ENCODE assay signal across 8 mouse cellular contexts in genomic region chr7:126429503-126429898, GRCm38 (mm10). TPM values are rescaled to one million over a fixed set of nuclear protein-coding genes. Genes with fewer than 3 reads are reported as not detected.
DNase-seq lines count a peak whose midpoint lies in the region; ATAC-seq and TF ChIP-seq lines count a peak whose summit lies in the region.

No protein-coding gene starts in this region.

- H3K4me3 ChIP-seq in left cerebral cortex, adult 2 months, result peak overlapping the region; percentile 83
- peak overlapping the region; percentile 80 for H3K4me3 ChIP-seq in embryonic facial prominence, embryonic 15.5 days (replicated peaks)
- H3K4me3 ChIP-seq in limb, embryonic 11.5 days (ENCODE audit: low read depth, low read length), result peak overlapping the region; percentile 74
- H3K4me3 ChIP-seq in neural tube, embryonic 15.5 days (replicated peaks), result peak overlapping the region; percentile 79

- TF ChIP-seq CTCF in left cerebral cortex, adult 2 months (IDR thresholded peaks at IDR 0.05), result no peak

- intact Hi-C loops in left cerebral cortex, adult 2 months (cut with DNase I), result no loop called here

- H3K9me3 ChIP-seq in embryonic facial prominence, embryonic 15.5 days (replicated peaks), result no peaks in the 10 kb centered on the region
- no peaks in the 10 kb centered on the region for H3K9me3 ChIP-seq in limb, embryonic 11.5 days (ENCODE audit: control insufficient read depth, low read length)
- H3K9me3 ChIP-seq in neural tube, embryonic 15.5 days (replicated peaks), result no peaks in the 10 kb centered on the region

- H3K4me1 ChIP-seq in embryonic facial prominence, embryonic 15.5 days, result peaks cover 18% of the 10 kb centered on the region
- peaks cover 11% of the 10 kb centered on the region for H3K4me1 ChIP-seq in limb, embryonic 11.5 days (ENCODE audit: control insufficient read depth, insufficient read depth, low read length)
- peaks cover 25% of the 10 kb centered on the region for H3K4me1 ChIP-seq in neural tube, embryonic 15.5 days

- no peak for ATAC-seq in embryonic facial prominence, embryonic 15.5 days (ENCODE audit: insufficient number of reproducible peaks, low FRiP score, low TSS enrichment, low read depth)
- ATAC-seq in limb, embryonic 11.5 days (ENCODE audit: insufficient number of reproducible peaks, low FRiP score, low TSS enrichment, low read depth), result 0 out of 2 replicates have a peak, but pooled peaks have one; percentile 6
- peak; percentile 32 for ATAC-seq in neural tube, embryonic 15.5 days (ENCODE audit: low FRiP score)

- peak overlapping the region; percentile 85 for H3K4me2 ChIP-seq in embryonic facial prominence, embryonic 15.5 days (replicated peaks)
- H3K4me2 ChIP-seq in limb, embryonic 11.5 days (ENCODE audit: low read depth, severe bottlenecking), result peak overlapping the region; percentile 73
- H3K4me2 ChIP-seq in neural tube, embryonic 15.5 days, result peak overlapping the region; percentile 91

- 22% methylated on average over 15 of the region's 15 CpGs for WGBS in embryonic facial prominence, embryonic 15.5 days
- WGBS in limb, embryonic 11.5 days, result 29% methylated on average over 15 of the region's 15 CpGs
- 27% methylated on average over 15 of the region's 15 CpGs for WGBS in neural tube, embryonic 15.5 days

- H3K27me3 ChIP-seq in embryonic facial prominence, embryonic 15.5 days, result no peaks in the 10 kb centered on the region
- no peaks in the 10 kb centered on the region for H3K27me3 ChIP-seq in limb, embryonic 11.5 days (ENCODE audit: control insufficient read depth, insufficient read depth, low read length)
- no peaks in the 10 kb centered on the region for H3K27me3 ChIP-seq in neural tube, embryonic 15.5 days (replicated peaks)

- H3K27ac ChIP-seq in left cerebral cortex, adult 2 months, result no peak overlapping the region; the same call in 1 of the 2 replicates
- H3K27ac ChIP-seq in embryonic facial prominence, embryonic 15.5 days (replicated peaks), result peak overlapping the region; percentile 96
- H3K27ac ChIP-seq in limb, embryonic 11.5 days (replicated peaks; ENCODE audit: low read depth, low read length), result no peak overlapping the region
- peak overlapping the region; percentile 94 for H3K27ac ChIP-seq in neural tube, embryonic 15.5 days (replicated peaks)

- DNase-seq in left cerebral cortex, adult 2 months (ENCODE audit: extremely low spot score in 1 of 2, low spot score in 2 of 2), result no peak
- DNase-seq in left cerebral cortex, adult 11 months (ENCODE audit: low spot score), result no peak
- no peak for DNase-seq in limb, embryonic 11.5 days (ENCODE audit: low spot score)
- DNase-seq in thymus, postnatal 10 days (ENCODE audit: low spot score in 2 of 2), result no peak
- no peak for DNase-seq in frontal cortex, postnatal 36 days (ENCODE audit: low spot score in 2 of 2)
- no peak for DNase-seq in testis, postnatal 14 days (ENCODE audit: low spot score)

- H3K36me3 ChIP-seq in embryonic facial prominence, embryonic 15.5 days, result peaks cover 9% of the 10 kb centered on the region
- no peaks in the 10 kb centered on the region for H3K36me3 ChIP-seq in limb, embryonic 11.5 days (ENCODE audit: control insufficient read depth, insufficient read depth, low read length)
- H3K36me3 ChIP-seq in neural tube, embryonic 15.5 days, result peaks cover 5% of the 10 kb centered on the region; the same call in 1 of the 2 replicates

- peak overlapping the region; percentile 61 for H3K9ac ChIP-seq in embryonic facial prominence, embryonic 15.5 days
- peak overlapping the region; percentile 30; the same call in 1 of the 2 replicates for H3K9ac ChIP-seq in limb, embryonic 11.5 days (ENCODE audit: low read length)
- H3K9ac ChIP-seq in neural tube, embryonic 15.5 days (replicated peaks), result peak overlapping the region; percentile 87

RNA-seq across cellular contexts. Expression of gene Rabep2, which starts 0.9 kb away (rescaled TPM):
- total RNA-seq in left cerebral cortex, adult 2 months (2021), result 10 to 100 TPM; 14.7 to 14.8 TPM
- 36.2 and 38.1 TPM in 2 replicates for polyA plus RNA-seq in embryonic facial prominence, embryonic 15.5 days (2015; fragmentation: Nextera tagmentation; extraction: Ambion mirVana)
- polyA plus RNA-seq in limb, embryonic 11.5 days (2014; fragmentation: Nextera tagmentation; extraction: Ambion mirVana), result 25.8 and 28.1 TPM in 2 replicates
- 22.2 and 22.9 TPM in 2 replicates for polyA plus RNA-seq in neural tube, embryonic 15.5 days (2015; fragmentation: Nextera tagmentation; extraction: Ambion mirVana)

RNA-seq across cellular contexts. Expression of gene Cd19, which starts 14.8 kb away (rescaled TPM):
- not detected for total RNA-seq in left cerebral cortex, adult 2 months (2021)
- polyA plus RNA-seq in embryonic facial prominence, embryonic 15.5 days (2015; fragmentation: Nextera tagmentation; extraction: Ambion mirVana), result 0.07 TPM in 1 of 2 replicates, not detected in the other
- polyA plus RNA-seq in limb, embryonic 11.5 days (2014; fragmentation: Nextera tagmentation; extraction: Ambion mirVana), result 0.41 TPM in 1 of 2 replicates, not detected in the other
- polyA plus RNA-seq in neural tube, embryonic 15.5 days (2015; fragmentation: Nextera tagmentation; extraction: Ambion mirVana), result 0.22 and 0.26 TPM in 2 replicates

RNA-seq across cellular contexts. Expression of gene Nfatc2ip, which starts 33.0 kb away (rescaled TPM):
- total RNA-seq in left cerebral cortex, adult 2 months (2021), result 1 to 10 TPM; 6.2 to 6.8 TPM
- polyA plus RNA-seq in embryonic facial prominence, embryonic 15.5 days (2015; fragmentation: Nextera tagmentation; extraction: Ambion mirVana), result 2.2 and 3.2 TPM in 2 replicates
- polyA plus RNA-seq in limb, embryonic 11.5 days (2014; fragmentation: Nextera tagmentation; extraction: Ambion mirVana), result 2.8 and 3.6 TPM in 2 replicates
- 2.4 and 2.8 TPM in 2 replicates for polyA plus RNA-seq in neural tube, embryonic 15.5 days (2015; fragmentation: Nextera tagmentation; extraction: Ambion mirVana)

RNA-seq across cellular contexts. Expression of gene Atp2a1, which starts 33.4 kb away (rescaled TPM):
- under 1 TPM; 0.14 to 0.35 TPM for total RNA-seq in left cerebral cortex, adult 2 months (2021)
- 103 and 140 TPM in 2 replicates for polyA plus RNA-seq in embryonic facial prominence, embryonic 15.5 days (2015; fragmentation: Nextera tagmentation; extraction: Ambion mirVana)
- 16.0 and 18.8 TPM in 2 replicates for polyA plus RNA-seq in limb, embryonic 11.5 days (2014; fragmentation: Nextera tagmentation; extraction: Ambion mirVana)
- 6.5 and 12.7 TPM in 2 replicates for polyA plus RNA-seq in neural tube, embryonic 15.5 days (2015; fragmentation: Nextera tagmentation; extraction: Ambion mirVana)

RNA-seq across cellular contexts. Expression of gene Sh2b1, which starts 45.7 kb away (rescaled TPM):
- 10 to 100 TPM; 76.5 to 78.3 TPM for total RNA-seq in left cerebral cortex, adult 2 months (2021)
- 54.2 and 60.4 TPM in 2 replicates for polyA plus RNA-seq in embryonic facial prominence, embryonic 15.5 days (2015; fragmentation: Nextera tagmentation; extraction: Ambion mirVana)
- polyA plus RNA-seq in limb, embryonic 11.5 days (2014; fragmentation: Nextera tagmentation; extraction: Ambion mirVana), result 50.7 and 51.3 TPM in 2 replicates
- 69.4 and 69.6 TPM in 2 replicates for polyA plus RNA-seq in neural tube, embryonic 15.5 days (2015; fragmentation: Nextera tagmentation; extraction: Ambion mirVana)

Comparison
In these comparisons a context has a peak if more than half of its experiments do, and no peak if none do; other contexts are left out.
1. H3K27ac ChIP-seq: peak in embryonic facial prominence, embryonic 15.5 days (single experiment) and neural tube, embryonic 15.5 days (single experiment); none in left cerebral cortex, adult 2 months (single experiment) and limb, embryonic 11.5 days (single experiment).
2. H3K9ac ChIP-seq: peak in every context shown above with its lines; median percentile 87 in neural tube, embryonic 15.5 days; 61 in embryonic facial prominence, embryonic 15.5 days; 30 in limb, embryonic 11.5 days.
3. Peak in every context shown above with its lines, with median percentiles within 50 percentile points of each other: H3K4me3 ChIP-seq and H3K4me2 ChIP-seq.